Mouse (Mus musculus) embryonic facial prominence, embryonic 11.5 days (tissue): ENCODE measurements around the gene Nectin1. TPM values are rescaled to one million over a fixed set of nuclear protein-coding genes. Genes with fewer than 3 reads are reported as not detected.

Source experiments
- ATAC-seq: fragments of 200-750 bp; cut with Nextera tagmentation; replicated peaks from 2 replicates; pipeline ENCODE4 v1.8.0; 2017; ENCODE audit warnings: low read depth; ENCODE audit not compliant: insufficient number of reproducible peaks, low FRiP score, low TSS enrichment
- DNase-seq: peaks from one replicate; pipeline ENCODE4 v3.0.0-alpha.2; 2015; ENCODE audit warnings: low spot score
- H3K27ac ChIP-seq: fragments of 300-500 bp; sonication (generic); replicated peaks from 2 replicates; pipeline ENCODE4 v1.5.1; 2014; ENCODE audit warnings: mild to moderate bottlenecking, low read depth, low read length, control low read depth
- H3K27me3 ChIP-seq: fragments of 300-500 bp; sonication (generic); 2 replicates; pipeline ENCODE4 v1.6.1; 2014; ENCODE audit warnings: mild to moderate bottlenecking, low read length, moderate library complexity, mixed read lengths; ENCODE audit not compliant: control insufficient read depth, insufficient read depth
- H3K36me3 ChIP-seq: fragments of 300-500 bp; sonication (generic); replicated peaks from 2 replicates; pipeline ENCODE4 v1.6.1; 2014; ENCODE audit warnings: low read depth, mild to moderate bottlenecking, low read length, moderate library complexity, mixed read lengths; ENCODE audit not compliant: control insufficient read depth, insufficient read depth
- H3K4me1 ChIP-seq: fragments of 300-500 bp; sonication (generic); 2 replicates; pipeline ENCODE4 v1.6.1; 2014; ENCODE audit warnings: low read length, mixed read lengths; ENCODE audit not compliant: control insufficient read depth, insufficient read depth
- H3K4me2 ChIP-seq: fragments of 300-500 bp; sonication (generic); 2 replicates; pipeline ENCODE4 v1.6.1; 2014; ENCODE audit warnings: low read depth, mild to moderate bottlenecking, control low read depth, low read length, moderate library complexity
- H3K4me3 ChIP-seq: fragments of 300-500 bp; sonication (generic); 2 replicates; pipeline ENCODE4 v1.5.1; 2014; ENCODE audit warnings: low read depth, low read length, control low read depth
- H3K9ac ChIP-seq: fragments of 300-500 bp; sonication (generic); replicated peaks from 2 replicates; pipeline ENCODE4 v1.6.1; 2014; ENCODE audit warnings: mild to moderate bottlenecking, control low read depth, low read length
- H3K9me3 ChIP-seq: fragments of 300-500 bp; sonication (generic); replicated peaks from 2 replicates; pipeline ENCODE4 v1.6.1; 2016; ENCODE audit warnings: mild to moderate bottlenecking, low read length, inconsistent platforms, mixed read lengths; ENCODE audit not compliant: control insufficient read depth
- WGBS: fragments of 180-500 bp; shearing (Covaris S2); extraction: QIAGEN DNeasy Blood & Tissue Kit; methylation state at CpG from one replicate; pipeline ENCODE4 v1.1.7; 2014; 5-methylcytosine and 5-hydroxymethylcytosine counted together
- polyA plus RNA-seq: library from polyadenylated mRNA; unstranded; fragments of >200 nt; fragmentation: Nextera tagmentation; extraction: Ambion mirVana; gene quantifications from 2 replicates; pipeline ENCODE4 v1.2.1, GENCODE M21; 2014

Gene Nectin1
- polyA plus RNA-seq, 1 experiment from 2014 or later, result 4.8 TPM

DNA sequence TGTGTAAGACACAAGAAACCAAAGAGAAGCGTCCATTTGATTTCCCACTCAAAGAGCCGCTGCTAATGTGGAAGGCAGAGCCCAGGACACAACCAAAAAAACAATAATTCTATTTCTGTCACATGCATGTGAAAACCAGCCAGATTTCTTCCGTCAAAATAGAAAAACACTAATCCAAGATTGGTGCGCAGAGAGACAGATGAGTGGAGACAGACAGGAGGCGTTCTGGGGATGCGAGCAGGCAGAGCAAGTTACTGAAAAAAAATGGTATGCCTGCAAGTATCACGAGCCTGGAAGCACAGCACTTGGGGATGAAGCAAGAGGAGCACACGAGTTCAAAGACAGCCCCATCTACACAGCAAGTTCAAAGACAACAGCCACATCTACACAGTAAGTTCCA lies 106.5 kb downstream of the Nectin1 start:
- Histone ChIP-seq H3K4me3 (no peak overlapping the region), H3K9ac (no peak overlapping the region), H3K9me3 (no peaks in the 10 kb centered on the region), H3K4me2 (no peak overlapping the region), H3K36me3 (no peaks in the 10 kb centered on the region), H3K4me1 (no peaks in the 10 kb centered on the region), H3K27me3 (peaks cover 4% of the 10 kb centered on the region; the same call in 1 of the 2 replicates), H3K27ac (no peak overlapping the region)
- WGBS, result 84% methylated on average over 8 of the region's 8 CpGs
- no peak for DNase-seq
- ATAC-seq, result no peak

DNA sequence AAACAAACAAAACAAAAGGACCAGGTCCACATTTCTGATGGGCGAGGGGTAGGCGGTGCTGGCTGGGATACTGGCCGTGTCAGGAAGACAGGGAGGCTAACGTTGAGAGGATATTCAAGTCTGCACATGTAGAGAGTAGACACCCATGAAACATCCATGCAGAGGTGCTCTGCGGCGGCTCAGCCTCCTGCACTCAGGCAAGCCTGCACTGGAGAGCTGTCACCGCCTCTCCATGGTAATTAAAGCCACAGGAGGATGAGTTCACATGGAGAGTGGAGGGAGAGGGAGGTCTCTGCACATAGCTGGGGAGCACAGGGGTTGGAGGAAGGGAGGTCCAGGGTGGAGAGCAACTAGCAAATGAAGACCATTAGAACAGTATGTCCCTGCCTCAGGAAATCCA lies 107.4 kb downstream of the Nectin1 start:
- 61% methylated on average over 7 of the region's 7 CpGs for WGBS
- no peaks in the 10 kb centered on the region for H3K4me1 ChIP-seq
- H3K27me3 ChIP-seq, result no peaks in the 10 kb centered on the region
- no peak overlapping the region for H3K9ac ChIP-seq
- DNase-seq (no peak), ATAC-seq (no peak)
- no peaks in the 10 kb centered on the region for H3K36me3 ChIP-seq
- H3K27ac ChIP-seq, result no peak overlapping the region
- no peak overlapping the region for H3K4me3 ChIP-seq
- no peaks in the 10 kb centered on the region for H3K9me3 ChIP-seq
- H3K4me2 ChIP-seq, result no peak overlapping the region

DNA sequence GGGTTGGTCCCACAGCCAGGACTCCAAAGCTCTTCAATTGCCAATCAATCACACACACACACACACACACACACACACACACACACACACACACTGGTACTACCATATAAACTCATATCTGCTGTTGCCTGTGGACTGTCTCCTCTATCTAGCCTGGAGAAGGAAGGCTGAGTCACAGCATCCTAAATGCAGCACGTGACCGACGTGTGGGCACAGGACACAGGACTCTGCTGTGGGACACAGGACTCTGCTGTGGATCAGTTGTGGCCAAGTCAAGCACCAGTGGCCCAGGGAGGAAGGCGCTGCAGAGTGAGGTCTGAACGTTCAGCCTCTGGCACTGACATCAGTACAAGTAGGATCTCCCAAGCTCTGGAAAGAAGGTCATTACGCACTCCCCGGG lies 112.1 kb downstream of the Nectin1 start:
- WGBS, result 87% methylated on average over 7 of the region's 7 CpGs
- DNase-seq (no peak), ATAC-seq (no peak)
- H3K36me3 ChIP-seq, result no peaks in the 10 kb centered on the region
- no peaks in the 10 kb centered on the region for H3K9me3 ChIP-seq
- H3K27me3 ChIP-seq, result no peaks in the 10 kb centered on the region
- H3K9ac ChIP-seq, result no peak overlapping the region
- H3K4me1 ChIP-seq, result no peaks in the 10 kb centered on the region
- H3K4me3 ChIP-seq, result no peak overlapping the region
- H3K27ac ChIP-seq, result no peak overlapping the region
- no peak overlapping the region for H3K4me2 ChIP-seq
